Mouse (Mus musculus): ENCODE data around the gene Sumo3. TPM values are rescaled to one million over a fixed set of nuclear protein-coding genes. Genes with fewer than 3 reads are reported as not detected.

Sumo3 gene
- polyA plus RNA-seq, 1 experiment from 2014 or later = 111 TPM

DNA sequence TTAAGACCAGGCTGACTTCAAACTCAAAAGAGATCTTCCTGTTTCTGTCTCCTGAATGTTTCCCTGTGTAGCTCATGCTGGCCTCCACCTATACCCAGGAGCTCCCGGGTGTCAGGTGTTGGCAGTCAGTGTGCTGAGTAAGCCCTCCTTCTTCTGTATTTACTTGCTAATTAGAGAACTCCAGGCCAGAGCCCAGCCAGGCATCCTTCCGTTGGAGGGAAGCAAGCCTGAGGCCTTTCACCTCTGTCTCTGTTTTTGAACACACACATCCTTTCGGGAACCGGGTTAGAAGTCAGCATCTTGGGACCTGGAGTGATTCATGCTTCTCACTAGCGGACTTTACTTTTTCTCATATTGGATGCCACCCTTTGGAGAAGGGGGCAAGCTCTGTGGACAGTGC, 1.5 kb downstream of the Sumo3 start:
- WGBS (ENCODE audit: insufficient replicate concordance) = 47% methylated on average over 5 of the region's 5 CpGs
- peak; percentile 17; the same call in 1 of the 2 replicates for TF ChIP-seq EP300 (IDR thresholded peaks at IDR 0.05; ENCODE audit: low read depth)
- TF ChIP-seq CTCF (IDR thresholded peaks at IDR 0.05; ENCODE audit: low read depth) = no peak

DNA sequence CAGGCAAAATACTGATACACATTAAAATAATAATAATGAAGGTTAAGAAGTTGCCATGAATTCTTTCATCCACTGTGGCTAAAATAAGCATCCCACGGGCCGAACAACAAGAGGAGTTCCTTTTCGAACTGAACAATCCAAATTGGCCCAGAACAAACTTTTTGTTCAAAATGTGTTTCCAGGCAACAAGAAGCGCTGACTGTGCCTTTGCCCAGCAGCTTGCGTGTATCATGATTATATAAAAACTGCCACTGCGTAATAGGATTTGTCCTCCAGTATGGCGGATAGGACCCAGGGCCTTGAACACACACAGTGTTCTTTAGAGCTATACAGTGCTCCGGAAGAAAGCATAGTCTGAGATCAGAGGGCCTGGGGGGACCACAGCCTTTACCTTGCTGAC, 2.7 kb downstream of the Sumo3 start:
- Histone ChIP-seq H3K4me1 (ENCODE audit: insufficient read depth) (peaks cover 43% of the 10 kb centered on the region), H3K4me3 (ENCODE audit: low read depth, low read length) (no peak overlapping the region), H3K36me3 (replicated peaks; ENCODE audit: insufficient read depth, low read length) (peaks cover 32% of the 10 kb centered on the region), H3K27me3 (ENCODE audit: insufficient read depth, low read length) (no peaks in the 10 kb centered on the region), H3K9me3 (ENCODE audit: low read length) (no peaks in the 10 kb centered on the region), H3K27ac (ENCODE audit: low read depth) (no peak overlapping the region), H3K4me2 (ENCODE audit: low read depth, low read length) (no peak overlapping the region), H3K9ac (replicated peaks) (no peak overlapping the region)
- TF ChIP-seq EP300 (IDR thresholded peaks at IDR 0.05; ENCODE audit: low read depth) = no peak
- no peak for TF ChIP-seq CTCF (IDR thresholded peaks at IDR 0.05; ENCODE audit: low read depth)
- no peak for DNase-seq
- 94% methylated on average over 8 of the region's 8 CpGs for WGBS (ENCODE audit: insufficient replicate concordance)
- ATAC-seq = no peak

More for the DNA sequence above, 1.5 kb downstream of the Sumo3 start:
- H3K27ac ChIP-seq (ENCODE audit: low read depth) = peak overlapping the region; percentile 97
- H3K36me3 ChIP-seq (replicated peaks; ENCODE audit: insufficient read depth, low read length) = peaks cover 22% of the 10 kb centered on the region
- peak overlapping the region; percentile 82 for H3K4me2 ChIP-seq (ENCODE audit: low read depth, low read length)
- ATAC-seq (no peak), DNase-seq (no peak)
- peak overlapping the region; percentile 78 for H3K9ac ChIP-seq (replicated peaks)
- no peaks in the 10 kb centered on the region for H3K9me3 ChIP-seq (ENCODE audit: low read length)
- H3K4me3 ChIP-seq (ENCODE audit: low read depth, low read length) = peak overlapping the region; percentile 66
- peaks cover 38% of the 10 kb centered on the region for H3K4me1 ChIP-seq (ENCODE audit: insufficient read depth)
- no peaks in the 10 kb centered on the region for H3K27me3 ChIP-seq (ENCODE audit: insufficient read depth, low read length)

DNA sequence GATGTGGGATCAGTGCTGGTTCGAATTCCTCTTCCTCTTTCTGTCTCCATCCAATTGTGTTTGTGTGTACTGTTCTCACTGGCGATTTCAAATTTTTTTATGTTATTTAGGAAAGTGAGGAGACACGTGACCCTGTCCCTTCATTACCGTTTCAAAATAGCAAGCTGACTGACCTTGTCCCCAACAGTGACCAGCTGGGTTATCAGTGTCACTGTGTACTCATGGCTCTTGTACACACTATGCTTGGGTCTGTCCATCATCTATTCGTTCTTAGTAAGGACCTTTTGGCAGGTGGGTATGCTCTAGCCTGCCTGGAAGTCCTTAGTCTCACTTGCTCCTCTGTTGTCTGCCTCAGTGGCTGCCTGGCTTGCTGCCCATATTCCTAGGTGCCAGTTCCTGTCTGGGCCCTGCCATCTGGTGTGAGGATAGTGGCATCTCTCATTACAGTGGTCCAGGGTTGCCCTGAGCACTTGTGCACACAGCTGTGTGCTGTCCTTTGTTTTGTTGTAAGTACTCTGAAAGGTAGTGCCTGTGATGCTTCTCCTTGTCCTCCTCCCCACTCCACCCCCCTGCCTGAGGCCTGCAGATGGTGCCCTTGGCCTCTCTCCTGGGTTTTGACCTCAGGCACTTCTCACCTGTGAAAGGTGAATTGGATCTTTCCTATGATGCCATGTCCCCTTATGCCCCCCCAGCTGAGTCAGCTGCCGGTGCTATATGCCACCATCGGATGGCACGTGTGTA, 4.5 kb downstream of the Sumo3 start:
- no peak for DNase-seq
- H3K4me3 ChIP-seq (ENCODE audit: low read depth, low read length) = no peak overlapping the region
- 0 out of 2 replicates have a peak, but pooled peaks have one; percentile 10 for ATAC-seq
- H3K27me3 ChIP-seq (ENCODE audit: insufficient read depth, low read length) = no peaks in the 10 kb centered on the region
- H3K9ac ChIP-seq (replicated peaks) = no peak overlapping the region
- TF ChIP-seq CTCF (IDR thresholded peaks at IDR 0.05; ENCODE audit: low read depth) (no peak), EP300 (IDR thresholded peaks at IDR 0.05; ENCODE audit: low read depth) (no peak)
- no peak overlapping the region for H3K4me2 ChIP-seq (ENCODE audit: low read depth, low read length)
- no peaks in the 10 kb centered on the region for H3K9me3 ChIP-seq (ENCODE audit: low read length)
- WGBS (ENCODE audit: insufficient replicate concordance) = 69% methylated on average over 8 of the region's 8 CpGs
- H3K4me1 ChIP-seq (ENCODE audit: insufficient read depth) = peaks cover 39% of the 10 kb centered on the region
- H3K36me3 ChIP-seq (replicated peaks; ENCODE audit: insufficient read depth, low read length) = peaks cover 44% of the 10 kb centered on the region
- peak overlapping the region; percentile 60 for H3K27ac ChIP-seq (ENCODE audit: low read depth)

DNA sequence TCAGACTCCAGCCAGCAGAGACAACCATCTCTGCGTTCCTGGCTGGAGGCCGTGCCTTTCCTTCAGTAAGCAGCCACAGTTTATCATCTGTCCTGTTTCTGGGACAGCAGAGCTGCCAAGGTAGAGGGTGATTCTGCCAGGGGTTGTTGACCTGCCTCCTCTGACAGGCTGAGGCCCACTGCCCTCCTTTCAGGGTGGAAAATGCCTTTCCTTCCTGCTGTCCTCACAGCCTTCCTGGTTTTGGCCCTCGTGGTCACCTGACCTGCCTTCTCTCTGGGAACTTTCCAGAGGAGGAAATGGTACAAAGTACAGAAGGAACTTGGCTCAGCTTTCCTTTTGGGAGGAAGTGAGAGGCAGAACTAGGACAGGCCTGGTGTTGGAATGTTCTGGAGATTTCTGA, 7.5 kb downstream of the Sumo3 start:
- H3K27me3 ChIP-seq (ENCODE audit: insufficient read depth, low read length) = no peaks in the 10 kb centered on the region
- H3K9ac ChIP-seq (replicated peaks) = peak overlapping the region; percentile 37
- TF ChIP-seq EP300 (IDR thresholded peaks at IDR 0.05; ENCODE audit: low read depth) = peak; percentile 71; the same call in 1 of the 2 replicates
- TF ChIP-seq CTCF (IDR thresholded peaks at IDR 0.05; ENCODE audit: low read depth) = no peak
- no peak overlapping the region for H3K4me3 ChIP-seq (ENCODE audit: low read depth, low read length)
- peak overlapping the region; percentile 81 for H3K27ac ChIP-seq (ENCODE audit: low read depth)
- ATAC-seq = peak; percentile 51
- 48% methylated on average over 3 of the region's 3 CpGs for WGBS (ENCODE audit: insufficient replicate concordance)
- H3K4me1 ChIP-seq (ENCODE audit: insufficient read depth) = peaks cover 23% of the 10 kb centered on the region
- peak; percentile 49 for DNase-seq
- peaks cover 57% of the 10 kb centered on the region for H3K36me3 ChIP-seq (replicated peaks; ENCODE audit: insufficient read depth, low read length)
- no peak overlapping the region; the same call in 1 of the 2 replicates for H3K4me2 ChIP-seq (ENCODE audit: low read depth, low read length)
- no peaks in the 10 kb centered on the region for H3K9me3 ChIP-seq (ENCODE audit: low read length)

DNA sequence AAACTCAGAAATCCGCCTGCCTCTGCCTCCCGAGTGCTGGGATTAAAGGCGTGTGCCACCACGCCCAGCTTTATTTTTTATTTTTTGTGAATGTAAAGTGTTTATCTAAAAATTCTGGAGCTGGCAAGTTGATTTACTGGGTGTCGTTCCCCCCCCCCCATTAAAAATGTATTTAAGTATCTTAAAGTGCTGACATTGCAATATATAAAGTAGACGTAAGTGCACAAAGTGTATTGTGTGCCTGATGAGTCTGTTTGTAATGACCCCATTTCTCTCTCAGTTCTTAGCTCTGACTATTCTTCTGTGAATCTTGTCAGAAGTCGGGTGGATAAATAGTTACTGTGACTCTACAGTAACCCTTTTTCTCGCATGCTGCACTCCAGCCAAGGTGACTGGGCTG, 9.8 kb downstream of the Sumo3 start:
- DNase-seq = no peak

DNA sequence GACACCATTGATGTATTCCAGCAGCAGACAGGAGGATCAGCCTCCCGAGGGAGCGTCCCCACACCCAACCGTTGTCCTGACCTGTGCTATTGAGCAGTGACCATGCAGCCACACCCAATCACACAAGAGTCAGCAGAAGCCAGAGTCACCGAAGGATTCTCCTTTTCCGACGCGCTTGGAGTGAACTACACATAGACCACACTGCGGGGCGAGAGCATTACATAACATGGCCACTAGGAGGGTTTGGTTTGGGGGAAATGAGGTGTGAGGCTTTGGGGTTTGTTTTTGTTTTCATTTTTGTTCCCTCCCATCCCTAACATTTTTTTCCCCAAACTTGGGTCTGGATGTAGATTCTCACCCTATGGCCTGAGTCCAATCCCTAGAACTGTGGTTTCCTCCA, 10.3 kb downstream of the Sumo3 start:
- 94% methylated on average over 9 of the region's 9 CpGs for WGBS (ENCODE audit: insufficient replicate concordance)
- H3K9me3 ChIP-seq (ENCODE audit: low read length) = no peaks in the 10 kb centered on the region
- H3K4me1 ChIP-seq (ENCODE audit: insufficient read depth) = peaks cover 13% of the 10 kb centered on the region
- H3K27me3 ChIP-seq (ENCODE audit: insufficient read depth, low read length) = no peaks in the 10 kb centered on the region
- H3K4me2 ChIP-seq (ENCODE audit: low read depth, low read length) = no peak overlapping the region
- DNase-seq (no peak), ATAC-seq (no peak)
- H3K4me3 ChIP-seq (ENCODE audit: low read depth, low read length) = no peak overlapping the region
- 0 out of 2 replicates have a peak overlapping the region, but pooled peaks have one; percentile 22 for H3K27ac ChIP-seq (ENCODE audit: low read depth)
- TF ChIP-seq CTCF (IDR thresholded peaks at IDR 0.05; ENCODE audit: low read depth) = peak; percentile 24
- no peak for TF ChIP-seq EP300 (IDR thresholded peaks at IDR 0.05; ENCODE audit: low read depth)
- H3K9ac ChIP-seq (replicated peaks) = no peak overlapping the region
- H3K36me3 ChIP-seq (replicated peaks; ENCODE audit: insufficient read depth, low read length) = peaks cover 48% of the 10 kb centered on the region

More for the DNA sequence above, 9.8 kb downstream of the Sumo3 start:
- peaks cover 53% of the 10 kb centered on the region for H3K36me3 ChIP-seq (replicated peaks; ENCODE audit: insufficient read depth, low read length)
- no peak overlapping the region for H3K27ac ChIP-seq (ENCODE audit: low read depth)
- H3K4me2 ChIP-seq (ENCODE audit: low read depth, low read length) = no peak overlapping the region
- 82% methylated on average over 8 of the region's 8 CpGs for WGBS (ENCODE audit: insufficient replicate concordance)
- H3K9ac ChIP-seq (replicated peaks) = no peak overlapping the region
- no peaks in the 10 kb centered on the region for H3K9me3 ChIP-seq (ENCODE audit: low read length)
- TF ChIP-seq CTCF (IDR thresholded peaks at IDR 0.05; ENCODE audit: low read depth) = no peak
- TF ChIP-seq EP300 (IDR thresholded peaks at IDR 0.05; ENCODE audit: low read depth) = no peak
- peaks cover 16% of the 10 kb centered on the region for H3K4me1 ChIP-seq (ENCODE audit: insufficient read depth)
- ATAC-seq = no peak
- no peaks in the 10 kb centered on the region for H3K27me3 ChIP-seq (ENCODE audit: insufficient read depth, low read length)
- no peak overlapping the region for H3K4me3 ChIP-seq (ENCODE audit: low read depth, low read length)
